ENCODE assay signal across 9 mouse cellular contexts in the genomic region with DNA sequence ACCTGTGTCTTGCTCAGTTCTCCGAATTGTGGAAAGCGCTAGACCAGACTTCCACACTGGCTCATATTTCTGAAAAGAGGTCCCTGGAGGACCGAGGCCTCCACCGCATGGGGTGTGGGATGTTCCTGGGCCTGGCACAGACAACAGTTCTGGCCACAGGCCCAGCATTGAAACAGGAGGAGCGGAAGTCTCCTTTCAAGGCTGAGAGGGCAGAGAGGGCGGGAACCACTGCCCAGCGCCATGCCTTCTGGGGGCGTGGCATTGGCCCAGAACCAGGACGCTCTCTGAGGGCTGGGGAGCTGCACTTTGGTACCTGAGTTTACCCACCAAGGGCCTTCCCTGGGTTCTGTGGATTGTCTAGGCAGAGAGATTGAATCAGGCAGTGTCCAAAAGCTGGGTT. TPM values are rescaled to one million over a fixed set of nuclear protein-coding genes. Genes with fewer than 3 reads are reported as not detected.
DNase-seq lines count a peak whose midpoint lies in the region; ATAC-seq and TF ChIP-seq lines count a peak whose summit lies in the region.
"Had no signal": no experiment of that assay in that cellular context is flagged by ENCODE, and none has a peak within 500 bp of the region (broad histone marks: within the 10 kb centered on the region; RNA-seq: fewer than 3 reads in every experiment).

No protein-coding gene starts in this region.

- no peak for TF ChIP-seq EP300 in heart, adult 2 months (IDR thresholded peaks at IDR 0.05; ENCODE audit: insufficient read depth, low read depth, low read length)

- ATAC-seq in heart, embryonic 16.5 days (replicated peaks; ENCODE audit: extremely low read depth, insufficient read depth, low FRiP score): peak; percentile 68
- ATAC-seq in forebrain, embryonic 14.5 days: no peak

- no peaks in the 10 kb centered on the region for H3K79me2 ChIP-seq in heart, adult 2 months (replicated peaks; ENCODE audit: control insufficient read depth, insufficient read depth, low read length)
- H3K79me2 ChIP-seq in liver, adult 2 months (ENCODE audit: control insufficient read depth, insufficient read depth, low read length): no peaks in the 10 kb centered on the region

- H3K9me3 ChIP-seq in heart, embryonic 10.5 days: no peaks in the 10 kb centered on the region
- no peaks in the 10 kb centered on the region for H3K9me3 ChIP-seq in heart, embryonic 16.5 days (replicated peaks; ENCODE audit: control insufficient read depth, low read length)
- H3K9me3 ChIP-seq in forebrain, embryonic 14.5 days (replicated peaks; ENCODE audit: control insufficient read depth, low read length): no peaks in the 10 kb centered on the region
- H3K9me3 ChIP-seq: megakaryocyte, embryonic 14.5 days had no signal

- H3K27me3 ChIP-seq in heart, adult 2 months (ENCODE audit: control insufficient read depth, insufficient read depth, low read length): no peaks in the 10 kb centered on the region
- peaks cover 45% of the 10 kb centered on the region for H3K27me3 ChIP-seq in heart, embryonic 10.5 days (ENCODE audit: insufficient read depth, poor library complexity, severe bottlenecking)
- peaks cover 15% of the 10 kb centered on the region for H3K27me3 ChIP-seq in heart, embryonic 16.5 days (ENCODE audit: control insufficient read depth, insufficient read depth, low read length)
- no peaks in the 10 kb centered on the region for H3K27me3 ChIP-seq in liver, adult 2 months (ENCODE audit: control insufficient read depth, insufficient read depth, low read length)
- H3K27me3 ChIP-seq in forebrain, embryonic 14.5 days (replicated peaks; ENCODE audit: control insufficient read depth, insufficient read depth, low read length): no peaks in the 10 kb centered on the region

- no peaks in the 10 kb centered on the region for H3K36me3 ChIP-seq in heart, adult 2 months (ENCODE audit: control insufficient read depth, insufficient read depth, low read length)
- H3K36me3 ChIP-seq in heart, embryonic 10.5 days: peaks cover 13% of the 10 kb centered on the region; the same call in 1 of the 2 replicates
- no peaks in the 10 kb centered on the region for H3K36me3 ChIP-seq in heart, embryonic 16.5 days (ENCODE audit: control insufficient read depth, insufficient read depth)
- H3K36me3 ChIP-seq in liver, adult 2 months (ENCODE audit: control insufficient read depth, insufficient read depth, low read length): no peaks in the 10 kb centered on the region
- no peaks in the 10 kb centered on the region for H3K36me3 ChIP-seq in forebrain, embryonic 14.5 days (ENCODE audit: control insufficient read depth, insufficient read depth, low read length)

- no peaks in the 10 kb centered on the region for H3K4me1 ChIP-seq in heart, adult 2 months (ENCODE audit: control insufficient read depth, insufficient read depth, low read length)
- peaks cover 55% of the 10 kb centered on the region for H3K4me1 ChIP-seq in heart, embryonic 10.5 days
- H3K4me1 ChIP-seq in heart, embryonic 16.5 days (ENCODE audit: control insufficient read depth, insufficient read depth, low read length): peaks cover 12% of the 10 kb centered on the region
- H3K4me1 ChIP-seq in liver, adult 2 months (ENCODE audit: control insufficient read depth, insufficient read depth, low read length): no peaks in the 10 kb centered on the region
- 0 out of 2 replicates have a peak, but pooled peaks cover 2% of the 10 kb centered on the region for H3K4me1 ChIP-seq in forebrain, embryonic 14.5 days (ENCODE audit: control insufficient read depth, insufficient read depth, low read length)

- TF ChIP-seq CTCF in heart, adult 2 months (IDR thresholded peaks at IDR 0.05): no peak
- no peak for TF ChIP-seq CTCF in liver, adult 2 months (IDR thresholded peaks at IDR 0.05; ENCODE audit: low read depth, low read length)

- H3K9ac ChIP-seq in heart, adult 2 months (ENCODE audit: low read depth, low read length): no peak overlapping the region
- H3K9ac ChIP-seq in heart, embryonic 16.5 days (ENCODE audit: low read length): 0 out of 2 replicates have a peak overlapping the region, but pooled peaks have one; percentile 2
- no peak overlapping the region for H3K9ac ChIP-seq in liver, adult 2 months (ENCODE audit: low read depth, low read length)
- no peak overlapping the region for H3K9ac ChIP-seq in forebrain, embryonic 14.5 days (ENCODE audit: low read length)

- 20% methylated on average over 9 of the region's 9 CpGs for WGBS in heart, adult 2 months
- WGBS in heart, embryonic 10.5 days: 69% methylated on average over 9 of the region's 9 CpGs
- WGBS in heart, embryonic 16.5 days: 33% methylated on average over 9 of the region's 9 CpGs
- 33% methylated on average over 9 of the region's 9 CpGs for WGBS in liver, adult 2 months
- WGBS in forebrain, embryonic 14.5 days: 49% methylated on average over 9 of the region's 9 CpGs

- H3K4me3 ChIP-seq in heart, adult 2 months: no peak overlapping the region
- H3K4me3 ChIP-seq in heart, embryonic 10.5 days: no peak overlapping the region
- no peak overlapping the region for H3K4me3 ChIP-seq in heart, embryonic 16.5 days (ENCODE audit: low read length)
- H3K4me3 ChIP-seq in liver, adult 2 months (ENCODE audit: insufficient read depth, low read depth, low read length): no peak overlapping the region
- no peak overlapping the region for H3K4me3 ChIP-seq in forebrain, embryonic 14.5 days (ENCODE audit: low read depth, low read length)
- H3K4me3 ChIP-seq: megakaryocyte, embryonic 14.5 days had no signal

- H3K27ac ChIP-seq in heart, adult 2 months: no peak overlapping the region
- no peak overlapping the region for H3K27ac ChIP-seq in heart, embryonic 10.5 days
- no peak overlapping the region for H3K27ac ChIP-seq in heart, embryonic 16.5 days (ENCODE audit: low read length)
- H3K27ac ChIP-seq in liver, adult 2 months (replicated peaks; ENCODE audit: insufficient read depth, low read depth, low read length): no peak overlapping the region
- no peak overlapping the region for H3K27ac ChIP-seq in forebrain, embryonic 14.5 days (ENCODE audit: low read depth, low read length)

- H3K4me2 ChIP-seq in heart, embryonic 16.5 days (ENCODE audit: low read depth, low read length): no peak overlapping the region
- H3K4me2 ChIP-seq in forebrain, embryonic 14.5 days (ENCODE audit: low read length): no peak overlapping the region

- no peak for TF ChIP-seq POLR2A in heart, adult 2 months (IDR thresholded peaks at IDR 0.05; ENCODE audit: insufficient read depth, low read depth, low read length)
- no peak for TF ChIP-seq POLR2A in liver, adult 2 months (IDR thresholded peaks at IDR 0.05; ENCODE audit: extremely low read depth, insufficient read depth, low read length)

- peak; percentile 72 to 79 for DNase-seq in heart, adult 2 months
- no peak for DNase-seq in heart, embryonic 10.5 days (ENCODE audit: low spot score)
- DNase-seq in adrenal gland, postnatal 14 days: peak; percentile 94
- peak; percentile 62 for DNase-seq in liver, adult 2 months (ENCODE audit: extremely low read depth, low read depth, low spot score)
- peak; percentile 88 for DNase-seq in skeletal muscle tissue, adult 2 months (ENCODE audit: low read depth, low spot score)
- DNase-seq in left cerebral cortex, postnatal 14 days (ENCODE audit: low spot score in 2 of 2): no peak
- no peak for DNase-seq in forebrain, embryonic 14.5 days (ENCODE audit: low spot score)

- intact Hi-C loops in heart, adult 2 months (cut with DNase I): loop anchor here (5.0 to 10.0 kb wide), 2 partner anchors 161 to 216 kb away; no protein-coding TSS in a partner anchor
- intact Hi-C loops in left cerebral cortex, postnatal 14 days (cut with DNase I): loop anchor here (5.0 kb wide), 1 partner anchor 39 kb away; no protein-coding TSS in a partner anchor

RNA-seq across cellular contexts. Expression of gene Ccdc24, which starts 6.3 kb away (rescaled TPM):
- total RNA-seq in heart, adult 2 months (2021): under 1 TPM; 0.09 to 0.18 TPM
- 1.1 and 2.0 TPM in 2 replicates for polyA plus RNA-seq in heart, adult 2 months (2012; rRNA removed)
- 0.79 and 1.0 TPM in 2 replicates for polyA plus RNA-seq in heart, embryonic 10.5 days (2016; fragmentation: Nextera tagmentation; extraction: Ambion mirVana)
- total RNA-seq in adrenal gland, postnatal 14 days (2021): 0.71 and 0.78 TPM in 2 replicates
- 0.51 and 0.55 TPM in 2 replicates for polyA plus RNA-seq in heart, embryonic 16.5 days (2015; fragmentation: Nextera tagmentation; extraction: Ambion mirVana)
- total RNA-seq in liver, adult 2 months (2014; rRNA removed): not detected in 2 replicates
- polyA plus RNA-seq in liver, adult 2 months (2012; rRNA removed): 0.51 and 0.54 TPM in 2 replicates
- 1 to 10 TPM; 2.1 to 2.8 TPM for total RNA-seq in left cerebral cortex, postnatal 14 days (2021)
- 1.5 and 1.6 TPM in 2 replicates for polyA plus RNA-seq in forebrain, embryonic 14.5 days (2014; fragmentation: Nextera tagmentation; extraction: Ambion mirVana)

RNA-seq across cellular contexts. Expression of gene B4galt2, which starts 17.2 kb away (rescaled TPM):
- total RNA-seq in heart, adult 2 months (2021): 1 to 10 TPM; 4.0 to 4.3 TPM
- 8.6 and 9.3 TPM in 2 replicates for polyA plus RNA-seq in heart, adult 2 months (2012; rRNA removed)
- polyA plus RNA-seq in heart, embryonic 10.5 days (2016; fragmentation: Nextera tagmentation; extraction: Ambion mirVana): 14.2 and 17.7 TPM in 2 replicates
- total RNA-seq in adrenal gland, postnatal 14 days (2021): 12.6 and 15.1 TPM in 2 replicates
- 8.6 and 9.5 TPM in 2 replicates for polyA plus RNA-seq in heart, embryonic 16.5 days (2015; fragmentation: Nextera tagmentation; extraction: Ambion mirVana)
- total RNA-seq in liver, adult 2 months (2014; rRNA removed): 0.18 and 0.34 TPM in 2 replicates
- polyA plus RNA-seq in liver, adult 2 months (2012; rRNA removed): 0.29 and 0.80 TPM in 2 replicates
- 100 to 1,000 TPM; 136 to 144 TPM for total RNA-seq in left cerebral cortex, postnatal 14 days (2021)
- polyA plus RNA-seq in forebrain, embryonic 14.5 days (2014; fragmentation: Nextera tagmentation; extraction: Ambion mirVana): 49.1 and 50.6 TPM in 2 replicates

RNA-seq across cellular contexts. Expression of gene Atp6v0b, which starts 21.1 kb away (rescaled TPM):
- 100 to 1,000 TPM; 109 to 124 TPM for total RNA-seq in heart, adult 2 months (2021)
- polyA plus RNA-seq in heart, adult 2 months (2012; rRNA removed): 279 and 324 TPM in 2 replicates
- polyA plus RNA-seq in heart, embryonic 10.5 days (2016; fragmentation: Nextera tagmentation; extraction: Ambion mirVana): 208 and 209 TPM in 2 replicates
- total RNA-seq in adrenal gland, postnatal 14 days (2021): 167 and 172 TPM in 2 replicates
- polyA plus RNA-seq in heart, embryonic 16.5 days (2015; fragmentation: Nextera tagmentation; extraction: Ambion mirVana): 229 and 244 TPM in 2 replicates
- total RNA-seq in liver, adult 2 months (2014; rRNA removed): 124 and 163 TPM in 2 replicates
- 238 and 244 TPM in 2 replicates for polyA plus RNA-seq in liver, adult 2 months (2012; rRNA removed)
- total RNA-seq in left cerebral cortex, postnatal 14 days (2021): 100 to 1,000 TPM; 486 to 488 TPM
- 483 and 520 TPM in 2 replicates for polyA plus RNA-seq in forebrain, embryonic 14.5 days (2014; fragmentation: Nextera tagmentation; extraction: Ambion mirVana)

RNA-seq across cellular contexts. Expression of gene Dph2, which starts 25.7 kb away (rescaled TPM):
- 1 to 10 TPM; 3.0 to 3.9 TPM for total RNA-seq in heart, adult 2 months (2021)
- polyA plus RNA-seq in heart, adult 2 months (2012; rRNA removed): 7.3 and 8.4 TPM in 2 replicates
- polyA plus RNA-seq in heart, embryonic 10.5 days (2016; fragmentation: Nextera tagmentation; extraction: Ambion mirVana): 17.5 and 19.6 TPM in 2 replicates
- 10.2 and 10.7 TPM in 2 replicates for total RNA-seq in adrenal gland, postnatal 14 days (2021)
- polyA plus RNA-seq in heart, embryonic 16.5 days (2015; fragmentation: Nextera tagmentation; extraction: Ambion mirVana): 12.5 and 15.1 TPM in 2 replicates
- total RNA-seq in liver, adult 2 months (2014; rRNA removed): 1.7 and 1.9 TPM in 2 replicates
- 6.9 and 10.2 TPM in 2 replicates for polyA plus RNA-seq in liver, adult 2 months (2012; rRNA removed)
- 1 to 10 TPM; 9.0 to 9.1 TPM for total RNA-seq in left cerebral cortex, postnatal 14 days (2021)
- 26.8 and 31.9 TPM in 2 replicates for polyA plus RNA-seq in forebrain, embryonic 14.5 days (2014; fragmentation: Nextera tagmentation; extraction: Ambion mirVana)

RNA-seq across cellular contexts. Expression of gene Slc6a9, which starts 31.8 kb away (rescaled TPM):
- 1 to 10 TPM; 2.5 to 3.4 TPM for total RNA-seq in heart, adult 2 months (2021)
- 6.9 and 9.2 TPM in 2 replicates for polyA plus RNA-seq in heart, adult 2 months (2012; rRNA removed)
- 12.5 and 12.8 TPM in 2 replicates for polyA plus RNA-seq in heart, embryonic 10.5 days (2016; fragmentation: Nextera tagmentation; extraction: Ambion mirVana)
- total RNA-seq in adrenal gland, postnatal 14 days (2021): 9.4 and 10.3 TPM in 2 replicates
- polyA plus RNA-seq in heart, embryonic 16.5 days (2015; fragmentation: Nextera tagmentation; extraction: Ambion mirVana): 5.3 and 6.7 TPM in 2 replicates
- total RNA-seq in liver, adult 2 months (2014; rRNA removed): 9.1 and 11.0 TPM in 2 replicates
- 51.0 and 57.0 TPM in 2 replicates for polyA plus RNA-seq in liver, adult 2 months (2012; rRNA removed)
- total RNA-seq in left cerebral cortex, postnatal 14 days (2021): 10 to 100 TPM; 32.4 to 33.5 TPM
- polyA plus RNA-seq in forebrain, embryonic 14.5 days (2014; fragmentation: Nextera tagmentation; extraction: Ambion mirVana): 8.0 and 9.6 TPM in 2 replicates

Comparison
In these comparisons a context has a peak if more than half of its experiments do, and no peak if none do; other contexts are left out.
1. DNase-seq: peak in heart, adult 2 months (2 of 2), adrenal gland, postnatal 14 days (single experiment), liver, adult 2 months (single experiment) and skeletal muscle tissue, adult 2 months (single experiment); none in heart, embryonic 10.5 days (single experiment), left cerebral cortex, postnatal 14 days (0 of 2) and forebrain, embryonic 14.5 days (single experiment).